Mouse (Mus musculus) bone marrow, adult 2 months (tissue): ENCODE results near the gene AC129217.1. TPM values are rescaled to one million over a fixed set of nuclear protein-coding genes. Genes with fewer than 3 reads are reported as not detected.

Experiments
- H3K27ac ChIP-seq: fragments of 200-500 bp; 2 replicates; pipeline ENCODE4 v1.5.1; 2012; ENCODE audit warnings: low read depth, mild to moderate bottlenecking, control low read depth, inconsistent platforms, low read length; ENCODE audit not compliant: control insufficient read depth, poor library complexity, insufficient read depth
- H3K4me1 ChIP-seq: fragments of 200-500 bp; 2 replicates; pipeline ENCODE4 v1.6.1; 2011; ENCODE audit warnings: low read length; ENCODE audit not compliant: control insufficient read depth, insufficient read depth
- H3K4me3 ChIP-seq: fragments of 200-500 bp; replicated peaks from 2 replicates; pipeline ENCODE3; 2011; ENCODE audit warnings: mild to moderate bottlenecking, low read depth, low read length, control low read depth; ENCODE audit not compliant: control insufficient read depth
- CTCF ChIP-seq: fragments of 200-500 bp; IDR thresholded peaks from 2 replicates; pipeline ENCODE4 v1.5.1; 2011; ENCODE audit warnings: low read length, control low read depth; ENCODE audit not compliant: control insufficient read depth, insufficient read depth
- POLR2A ChIP-seq: fragments of 200-500 bp; IDR thresholded peaks from 2 replicates; pipeline ENCODE4 v1.6.1; 2011; ENCODE audit warnings: low read depth, mild to moderate bottlenecking, control low read depth, low read length, borderline replicate concordance; ENCODE audit not compliant: control insufficient read depth
- WGBS: fragments of 180-500 bp; shearing (Covaris S2); methylation state at CpG from one replicate; pipeline ENCODE4 v1.1.7; 2018; 5-methylcytosine and 5-hydroxymethylcytosine counted together
- polyA plus RNA-seq: library from polyadenylated mRNA; stranded (reverse); fragments of >200 nt; gene quantifications from 2 replicates; pipeline ENCODE4 v1.2.4, GENCODE M21; 2011; ENCODE audit warnings: low replicate concordance; ENCODE audit not compliant: missing spikeins, insufficient read depth, insufficient read length

Gene AC129217.1
- polyA plus RNA-seq: 6.4 and 8.2 TPM in 2 replicates

GRCm38 (mm10) chr19:8829660-8830059, at the start of gene AC129217.1:
AC129217.1 (plus strand) TSS chr19:8829773.
- peak within 1 kb of the TSS; percentile 74; the same call in 1 of the 2 replicates for H3K27ac ChIP-seq

GRCm38 (mm10) chr19:8786008-8786781, 43.4 kb upstream of the AC129217.1 start, which contains the start of gene Taf6l:
Taf6l (minus strand) TSS chr19:8786417.
- peak within 1 kb of the TSS; percentile 93 for H3K4me3 ChIP-seq
- WGBS: 1% methylated on average over 32 of the region's 32 CpGs
- H3K27ac ChIP-seq: peak within 1 kb of the TSS; percentile 42
- no peaks in the 10 kb centered on the region for H3K4me1 ChIP-seq
- TF ChIP-seq POLR2A (peak; percentile 73; the same call in 1 of the 2 replicates), CTCF (no peak)

More at GRCm38 (mm10) chr19:8829660-8830059, at the start of gene AC129217.1:
- WGBS: 24% methylated on average over 8 of the region's 8 CpGs
- no peak for TF ChIP-seq CTCF
- no peaks in the 10 kb centered on the region for H3K4me1 ChIP-seq
- H3K4me3 ChIP-seq: peak within 1 kb of the TSS; percentile 40

GRCm38 (mm10) chr19:8788521-8788920, 41.1 kb upstream of the AC129217.1 start:
- no peaks in the 10 kb centered on the region for H3K4me1 ChIP-seq
- WGBS: 78% methylated on average over 3 of the region's 3 CpGs
- H3K27ac ChIP-seq: no peak overlapping the region
- no peak overlapping the region for H3K4me3 ChIP-seq
- TF ChIP-seq POLR2A (no peak), CTCF (no peak)

GRCm38 (mm10) chr19:8789171-8789570, 40.4 kb upstream of the AC129217.1 start:
- Histone ChIP-seq H3K4me1 (no peaks in the 10 kb centered on the region), H3K4me3 (no peak overlapping the region), H3K27ac (no peak overlapping the region)
- TF ChIP-seq CTCF (no peak), POLR2A (no peak)
- WGBS: 83% methylated on average over 1 of the region's 1 CpGs

- H3K27ac ChIP-seq: no peak overlapping the region
- WGBS: 73% methylated on average over 7 of the region's 7 CpGs
- no peak for TF ChIP-seq CTCF
- no peak for TF ChIP-seq POLR2A
- H3K4me3 ChIP-seq: no peak overlapping the region
- H3K4me1 ChIP-seq: no peaks in the 10 kb centered on the region
Measured at GRCm38 (mm10) chr19:8790171-8790570, 39.4 kb upstream of the AC129217.1 start.

GRCm38 (mm10) chr19:8798264-8798946, 31.2 kb upstream of the AC129217.1 start, which contains the start of gene Polr2g:
Polr2g (minus strand) TSS chr19:8798577.
- TF ChIP-seq CTCF (no peak), POLR2A (peak; percentile 65; the same call in 1 of the 2 replicates)
- under 1% methylated on average over 25 of the region's 25 CpGs for WGBS
- H3K27ac ChIP-seq: peak within 1 kb of the TSS; percentile 45
- H3K4me1 ChIP-seq: no peaks in the 10 kb centered on the region
- peak within 1 kb of the TSS; percentile 83 for H3K4me3 ChIP-seq

- H3K4me3 ChIP-seq: no peak overlapping the region
- H3K27ac ChIP-seq: no peak overlapping the region
- 0 out of 2 replicates have a peak, but pooled peaks cover under 1% of the 10 kb centered on the region for H3K4me1 ChIP-seq
Measured at GRCm38 (mm10) chr19:8798947-8799315, 30.6 kb upstream of the AC129217.1 start.

GRCm38 (mm10) chr19:8802130-8802821, 27.3 kb upstream of the AC129217.1 start, which contains the start of gene Zbtb3:
Zbtb3 (plus strand) TSS chr19:8802555.
- 1% methylated on average over 30 of the region's 30 CpGs for WGBS
- H3K27ac ChIP-seq: peak within 1 kb of the TSS; percentile 39
- H3K4me3 ChIP-seq: peak within 1 kb of the TSS; percentile 87
- TF ChIP-seq CTCF: no peak
- TF ChIP-seq POLR2A: no peak
- peaks cover 2% of the 10 kb centered on the region; the same call in 1 of the 2 replicates for H3K4me1 ChIP-seq

More at GRCm38 (mm10) chr19:8798947-8799315, 30.6 kb upstream of the AC129217.1 start:
- no peak for TF ChIP-seq POLR2A
